Mouse (Mus musculus) lung, postnatal 0 days (tissue): ENCODE results near the gene Ppcdc. TPM values are rescaled to one million over a fixed set of nuclear protein-coding genes. Genes with fewer than 3 reads are reported as not detected.
"Not testable (repeated sequence)": the region's sequence is repeated elsewhere in the genome, so short reads cannot be mapped to it uniquely, and the experiment has no call there.

Experiments used
- ATAC-seq: fragments of 200-750 bp; cut with Nextera tagmentation; 2 replicates; pipeline ENCODE4 v1.8.0; 2017; ENCODE audit warnings: moderate library complexity
- DNase-seq: peaks from one replicate; pipeline ENCODE4 v3.0.0-alpha.2; 2016; ENCODE audit warnings: low spot score
- H3K27ac ChIP-seq: fragments of 300-500 bp; sonication (generic); 2 replicates; pipeline ENCODE4 v1.5.1; 2014; ENCODE audit warnings: antibody characterized with exemption, mild to moderate bottlenecking, low read length, mixed read lengths
- H3K27me3 ChIP-seq: fragments of 300-500 bp; sonication (generic); replicated peaks from 2 replicates; pipeline ENCODE4 v1.6.1; 2014; ENCODE audit warnings: low read length, mixed read lengths; ENCODE audit not compliant: insufficient read depth
- H3K36me3 ChIP-seq: fragments of 300-500 bp; sonication (generic); 2 replicates; pipeline ENCODE4 v1.6.1; 2014; ENCODE audit warnings: low read length, mixed read lengths; ENCODE audit not compliant: insufficient read depth
- H3K4me1 ChIP-seq: fragments of 300-500 bp; sonication (generic); 2 replicates; pipeline ENCODE4 v1.6.1; 2014; ENCODE audit warnings: antibody characterized with exemption, low read depth, low read length, mixed read lengths; ENCODE audit not compliant: insufficient read depth
- H3K4me2 ChIP-seq: fragments of 300-500 bp; sonication (generic); replicated peaks from 2 replicates; pipeline ENCODE4 v1.6.1; 2014; ENCODE audit warnings: low read depth, mild to moderate bottlenecking, low read length, moderate library complexity, mixed read lengths
- H3K4me3 ChIP-seq: fragments of 300-500 bp; sonication (generic); 2 replicates; pipeline ENCODE4 v1.5.1; 2014; ENCODE audit warnings: low read depth, low read length
- H3K9ac ChIP-seq: fragments of 300-500 bp; sonication (generic); replicated peaks from 2 replicates; pipeline ENCODE4 v1.6.1; 2014; ENCODE audit warnings: low read depth, mild to moderate bottlenecking
- H3K9me3 ChIP-seq: fragments of 300-500 bp; sonication (generic); 2 replicates; pipeline ENCODE4 v1.6.1; 2016; ENCODE audit warnings: low read length, mixed read lengths
- CTCF ChIP-seq: IDR thresholded peaks from 2 replicates; pipeline ENCODE4 v1.5.1; 2016; ENCODE audit warnings: antibody characterized with exemption, mild to moderate bottlenecking
- EP300 ChIP-seq: IDR thresholded peaks from 2 replicates; pipeline ENCODE4 v1.6.1; 2016; ENCODE audit warnings: antibody characterized with exemption, mild to moderate bottlenecking, control low read depth
- WGBS: fragments of 180-500 bp; shearing (Covaris S2); extraction: QIAGEN DNeasy Blood & Tissue Kit; methylation state at CpG from one replicate; pipeline ENCODE4 v1.1.7; 2014; 5-methylcytosine and 5-hydroxymethylcytosine counted together
- polyA plus RNA-seq: library from polyadenylated mRNA; unstranded; fragments of >200 nt; fragmentation: Nextera tagmentation; extraction: Ambion mirVana; gene quantifications from 2 replicates; pipeline ENCODE4 v1.2.1, GENCODE M21; 2015

Ppcdc gene
- polyA plus RNA-seq, 1 experiment from 2014 or later, result 25.9 TPM

GRCm38 (mm10) chr9:57433097-57434032 lies 6.6 kb downstream of the Ppcdc start:
- TF ChIP-seq EP300 (0 out of 2 replicates have a peak, but pooled peaks have one; percentile 15), CTCF (peak; percentile 94)
- 6% methylated on average over 11 of the region's 11 CpGs for WGBS
- no peaks in the 10 kb centered on the region; the same call in 1 of the 2 replicates for H3K4me1 ChIP-seq

GRCm38 (mm10) chr9:57432480-57432879 lies 7.4 kb downstream of the Ppcdc start:
- DNase-seq (no peak), ATAC-seq (no peak)
- Histone ChIP-seq H3K36me3 (no peaks in the 10 kb centered on the region), H3K27ac (peak overlapping the region; percentile 11; the same call in 1 of the 2 replicates), H3K27me3 (no peaks in the 10 kb centered on the region), H3K4me1 (no peaks in the 10 kb centered on the region; the same call in 1 of the 2 replicates), H3K9me3 (no peaks in the 10 kb centered on the region), H3K4me2 (no peak overlapping the region), H3K9ac (no peak overlapping the region), H3K4me3 (no peak overlapping the region)
- TF ChIP-seq EP300 (no peak), CTCF (no peak)
- 92% methylated on average over 3 of the region's 3 CpGs for WGBS

More at GRCm38 (mm10) chr9:57433097-57434032, 6.6 kb downstream of the Ppcdc start:
- no peak overlapping the region for H3K9ac ChIP-seq
- H3K4me2 ChIP-seq, result no peak overlapping the region
- H3K36me3 ChIP-seq, result no peaks in the 10 kb centered on the region
- H3K4me3 ChIP-seq, result no peak overlapping the region
- H3K27ac ChIP-seq, result peak overlapping the region; percentile 61
- peak; percentile 89 for ATAC-seq
- no peaks in the 10 kb centered on the region for H3K9me3 ChIP-seq
- H3K27me3 ChIP-seq, result no peaks in the 10 kb centered on the region
- DNase-seq, result peak; percentile 95

GRCm38 (mm10) chr9:57431202-57431601 lies 8.7 kb downstream of the Ppcdc start:
- no peak overlapping the region for H3K4me3 ChIP-seq
- H3K4me2 ChIP-seq, result no peak overlapping the region
- TF ChIP-seq EP300 (no peak), CTCF (no peak)
- H3K27ac ChIP-seq, result no peak overlapping the region
- no peak for ATAC-seq
- WGBS, result 62% methylated on average over 9 of the region's 9 CpGs
- no peaks in the 10 kb centered on the region for H3K27me3 ChIP-seq
- no peak for DNase-seq
- H3K9ac ChIP-seq, result no peak overlapping the region
- H3K4me1 ChIP-seq, result no peaks in the 10 kb centered on the region; the same call in 1 of the 2 replicates
- H3K9me3 ChIP-seq, result no peaks in the 10 kb centered on the region
- H3K36me3 ChIP-seq, result no peaks in the 10 kb centered on the region

GRCm38 (mm10) chr9:57428391-57428790 lies 11.5 kb downstream of the Ppcdc start:
- no peak overlapping the region for H3K4me2 ChIP-seq
- DNase-seq (peak; percentile 58), ATAC-seq (no peak)
- no peak overlapping the region for H3K27ac ChIP-seq
- no peaks in the 10 kb centered on the region for H3K36me3 ChIP-seq
- H3K4me1 ChIP-seq, result no peaks in the 10 kb centered on the region; the same call in 1 of the 2 replicates
- H3K27me3 ChIP-seq, result no peaks in the 10 kb centered on the region
- no peak overlapping the region for H3K9ac ChIP-seq
- H3K9me3 ChIP-seq, result no peaks in the 10 kb centered on the region
- 19% methylated on average over 4 of the region's 4 CpGs for WGBS
- H3K4me3 ChIP-seq, result no peak overlapping the region
- TF ChIP-seq CTCF (no peak), EP300 (no peak)

GRCm38 (mm10) chr9:57427937-57428336 lies 12.0 kb downstream of the Ppcdc start:
- H3K4me1 ChIP-seq, result no peaks in the 10 kb centered on the region; the same call in 1 of the 2 replicates
- no peaks in the 10 kb centered on the region for H3K27me3 ChIP-seq
- DNase-seq, result peak; percentile 25
- H3K9ac ChIP-seq, result no peak overlapping the region
- ATAC-seq, result peak; percentile 20; the same call in 1 of the 2 replicates
- no peak overlapping the region; the same call in 1 of the 2 replicates for H3K27ac ChIP-seq
- H3K4me2 ChIP-seq, result no peak overlapping the region
- 46% methylated on average over 4 of the region's 4 CpGs for WGBS
- TF ChIP-seq CTCF, result no peak
- TF ChIP-seq EP300, result no peak
- no peaks in the 10 kb centered on the region for H3K36me3 ChIP-seq
- no peak overlapping the region for H3K4me3 ChIP-seq
- no peaks in the 10 kb centered on the region for H3K9me3 ChIP-seq

GRCm38 (mm10) chr9:57427123-57427522 lies 12.8 kb downstream of the Ppcdc start:
- not testable (repeated sequence) for H3K27ac ChIP-seq, H3K27me3 ChIP-seq, H3K36me3 ChIP-seq, DNase-seq, H3K9me3 ChIP-seq, H3K4me1 ChIP-seq, H3K9ac ChIP-seq, ATAC-seq, H3K4me2 ChIP-seq, H3K4me3 ChIP-seq
- 93% methylated on average over 4 of the region's 4 CpGs for WGBS
